8 mouse cellular contexts compared by ENCODE assay signal in the genomic region with DNA sequence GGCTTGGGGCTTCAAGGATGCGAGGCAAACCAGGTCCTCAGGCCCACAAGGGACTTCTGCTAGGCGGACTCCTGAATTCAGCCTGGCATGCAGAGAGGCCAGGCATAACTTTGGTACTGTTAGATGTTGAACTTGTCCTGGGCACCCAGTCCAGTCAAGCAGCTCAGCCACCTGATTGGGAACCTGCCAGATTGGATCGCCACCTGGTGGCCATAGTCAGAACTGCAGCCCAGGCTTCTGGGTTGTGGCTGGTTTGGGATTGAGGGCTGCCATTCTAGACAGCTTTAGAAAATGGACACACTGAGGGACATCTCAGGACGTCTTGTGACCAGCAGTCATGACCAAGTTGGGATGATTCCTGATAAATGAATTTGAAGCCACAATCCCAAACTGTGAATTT. TPM values are rescaled to one million over a fixed set of nuclear protein-coding genes. Genes with fewer than 3 reads are reported as not detected.
DNase-seq lines count a peak whose midpoint lies in the region; ATAC-seq and TF ChIP-seq lines count a peak whose summit lies in the region.

No protein-coding gene starts in this region.

- H3K9me3 ChIP-seq in hindbrain, embryonic 10.5 days, result 0 out of 2 replicates have a peak, but pooled peaks cover under 1% of the 10 kb centered on the region
- no peaks in the 10 kb centered on the region for H3K9me3 ChIP-seq in hindbrain, embryonic 13.5 days
- H3K9me3 ChIP-seq in limb, embryonic 14.5 days (ENCODE audit: control insufficient read depth, low read length), result no peaks in the 10 kb centered on the region

- 22% methylated on average over 4 of the region's 4 CpGs for WGBS in hindbrain, embryonic 10.5 days
- 26% methylated on average over 4 of the region's 4 CpGs for WGBS in hindbrain, embryonic 13.5 days
- WGBS in limb, embryonic 14.5 days, result 28% methylated on average over 4 of the region's 4 CpGs

- no peak overlapping the region for H3K4me3 ChIP-seq in hindbrain, embryonic 10.5 days
- H3K4me3 ChIP-seq in hindbrain, embryonic 13.5 days, result no peak overlapping the region
- H3K4me3 ChIP-seq in limb, embryonic 14.5 days (replicated peaks; ENCODE audit: low read length), result no peak overlapping the region

- H3K36me3 ChIP-seq in hindbrain, embryonic 10.5 days, result peaks cover 72% of the 10 kb centered on the region
- peaks cover 12% of the 10 kb centered on the region for H3K36me3 ChIP-seq in hindbrain, embryonic 13.5 days
- H3K36me3 ChIP-seq in limb, embryonic 14.5 days (ENCODE audit: control insufficient read depth, insufficient read depth, low read length), result peaks cover 58% of the 10 kb centered on the region

- TF ChIP-seq POLR2A in limb, embryonic 14.5 days (IDR thresholded peaks at IDR 0.05; ENCODE audit: borderline replicate concordance, extremely low read depth, insufficient read depth, insufficient read length), result no peak

- no peak overlapping the region for H3K27ac ChIP-seq in hindbrain, embryonic 10.5 days
- no peak overlapping the region for H3K27ac ChIP-seq in hindbrain, embryonic 13.5 days
- no peak overlapping the region for H3K27ac ChIP-seq in limb, embryonic 14.5 days (replicated peaks; ENCODE audit: low read depth, low read length)

- H3K9ac ChIP-seq in hindbrain, embryonic 13.5 days, result no peak overlapping the region
- no peak overlapping the region for H3K9ac ChIP-seq in limb, embryonic 14.5 days (ENCODE audit: low read depth, low read length, severe bottlenecking)

- DNase-seq in hindbrain, embryonic 10.5 days (ENCODE audit: low spot score), result peak; percentile 87
- DNase-seq in cerebellum, adult 11-12 months, result peak; percentile 84
- DNase-seq in gastrocnemius, adult 18-20 months (ENCODE audit: low spot score), result peak; percentile 86
- peak; percentile 78 for DNase-seq in limb, embryonic 14.5 days (ENCODE audit: low spot score)
- peak; percentile 88 for DNase-seq in naive thymus-derived CD4-positive, alpha-beta T cell, adult 2 months (ENCODE audit: low read depth)
- DNase-seq in spleen, postnatal 4 days (ENCODE audit: low spot score in 2 of 2), result peak; percentile 87 to 99

- peaks cover 22% of the 10 kb centered on the region for H3K4me1 ChIP-seq in hindbrain, embryonic 10.5 days (replicated peaks)
- H3K4me1 ChIP-seq in hindbrain, embryonic 13.5 days (replicated peaks), result peaks cover 27% of the 10 kb centered on the region
- peaks cover 21% of the 10 kb centered on the region for H3K4me1 ChIP-seq in limb, embryonic 14.5 days (ENCODE audit: control insufficient read depth, insufficient read depth, low read length)

- H3K4me2 ChIP-seq in hindbrain, embryonic 13.5 days, result no peak overlapping the region
- H3K4me2 ChIP-seq in limb, embryonic 14.5 days (replicated peaks; ENCODE audit: low read depth, low read length, severe bottlenecking), result no peak overlapping the region

- H3K27me3 ChIP-seq in hindbrain, embryonic 10.5 days (ENCODE audit: insufficient read depth, poor library complexity, severe bottlenecking), result peaks cover 5% of the 10 kb centered on the region; the same call in 1 of the 2 replicates
- H3K27me3 ChIP-seq in hindbrain, embryonic 13.5 days, result peaks cover 4% of the 10 kb centered on the region; the same call in 1 of the 2 replicates
- H3K27me3 ChIP-seq in limb, embryonic 14.5 days (ENCODE audit: control insufficient read depth, insufficient read depth, low read length), result no peaks in the 10 kb centered on the region

- ATAC-seq in hindbrain, embryonic 13.5 days (ENCODE audit: low FRiP score), result no peak
- peak; percentile 43 for ATAC-seq in inflammation-experienced regulatory T-cells, adult 6 months
- ATAC-seq in limb, embryonic 14.5 days (ENCODE audit: low FRiP score, low read depth), result 0 out of 2 replicates have a peak, but pooled peaks have one; percentile 1

RNA-seq across cellular contexts. Expression of a gene that starts 7.1 kb away (rescaled TPM):
- 7.3 and 13.5 TPM in 2 replicates for polyA plus RNA-seq in hindbrain, embryonic 10.5 days (2016; fragmentation: Nextera tagmentation; extraction: Ambion mirVana)
- polyA plus RNA-seq in hindbrain, embryonic 13.5 days (2015; fragmentation: Nextera tagmentation; extraction: Ambion mirVana), result 5.5 and 5.9 TPM in 2 replicates
- total RNA-seq in gastrocnemius, adult 18-20 months (2021), result under 1 TPM; 0.94 to 0.97 TPM
- polyA plus RNA-seq in inflammation-experienced regulatory T-cells, adult 6 months (2017; shearing (Covaris generic)), result under 1 TPM in 2 of 3 experiments, not detected in 1; 0.09 to 0.15 TPM
- polyA plus RNA-seq in limb, embryonic 14.5 days (2012; rRNA removed), result 39.7 and 40.7 TPM in 2 replicates
- polyA plus RNA-seq in limb, embryonic 14.5 days (2014; fragmentation: Nextera tagmentation; extraction: Ambion mirVana), result 25.5 and 27.2 TPM in 2 replicates

RNA-seq across cellular contexts. Expression of a gene that starts 16.8 kb away (rescaled TPM):
- 0.91 and 0.93 TPM in 2 replicates for polyA plus RNA-seq in hindbrain, embryonic 10.5 days (2016; fragmentation: Nextera tagmentation; extraction: Ambion mirVana)
- 3.7 and 4.4 TPM in 2 replicates for polyA plus RNA-seq in hindbrain, embryonic 13.5 days (2015; fragmentation: Nextera tagmentation; extraction: Ambion mirVana)
- not detected for total RNA-seq in gastrocnemius, adult 18-20 months (2021)
- polyA plus RNA-seq in inflammation-experienced regulatory T-cells, adult 6 months (2017; shearing (Covaris generic)), result 1 to 10 TPM; 3.7 to 5.7 (median 5.2) TPM
- polyA plus RNA-seq in limb, embryonic 14.5 days (2012; rRNA removed), result 0.29 and 0.34 TPM in 2 replicates
- 0.17 and 0.23 TPM in 2 replicates for polyA plus RNA-seq in limb, embryonic 14.5 days (2014; fragmentation: Nextera tagmentation; extraction: Ambion mirVana)

RNA-seq across cellular contexts. Expression of a gene that starts 28.1 kb away (rescaled TPM):
- polyA plus RNA-seq in hindbrain, embryonic 10.5 days (2016; fragmentation: Nextera tagmentation; extraction: Ambion mirVana), result 126 and 136 TPM in 2 replicates
- polyA plus RNA-seq in hindbrain, embryonic 13.5 days (2015; fragmentation: Nextera tagmentation; extraction: Ambion mirVana), result 109 and 115 TPM in 2 replicates
- total RNA-seq in gastrocnemius, adult 18-20 months (2021), result 10 to 100 TPM; 62.4 to 63.0 TPM
- 10 to 100 TPM; 55.1 to 67.1 (median 62.0) TPM for polyA plus RNA-seq in inflammation-experienced regulatory T-cells, adult 6 months (2017; shearing (Covaris generic))
- 193 and 237 TPM in 2 replicates for polyA plus RNA-seq in limb, embryonic 14.5 days (2012; rRNA removed)
- polyA plus RNA-seq in limb, embryonic 14.5 days (2014; fragmentation: Nextera tagmentation; extraction: Ambion mirVana), result 100 and 105 TPM in 2 replicates

RNA-seq across cellular contexts. Expression of a gene that starts 40.2 kb away (rescaled TPM):
- 5.8 and 12.7 TPM in 2 replicates for polyA plus RNA-seq in hindbrain, embryonic 10.5 days (2016; fragmentation: Nextera tagmentation; extraction: Ambion mirVana)
- 42.0 and 44.5 TPM in 2 replicates for polyA plus RNA-seq in hindbrain, embryonic 13.5 days (2015; fragmentation: Nextera tagmentation; extraction: Ambion mirVana)
- total RNA-seq in gastrocnemius, adult 18-20 months (2021), result not detected
- not detected for polyA plus RNA-seq in inflammation-experienced regulatory T-cells, adult 6 months (2017; shearing (Covaris generic))
- 0.33 and 0.49 TPM in 2 replicates for polyA plus RNA-seq in limb, embryonic 14.5 days (2012; rRNA removed)
- 0.43 and 0.58 TPM in 2 replicates for polyA plus RNA-seq in limb, embryonic 14.5 days (2014; fragmentation: Nextera tagmentation; extraction: Ambion mirVana)

RNA-seq across cellular contexts. Expression of a gene that starts 55.2 kb away (rescaled TPM):
- 4.0 and 12.2 TPM in 2 replicates for polyA plus RNA-seq in hindbrain, embryonic 10.5 days (2016; fragmentation: Nextera tagmentation; extraction: Ambion mirVana)
- polyA plus RNA-seq in hindbrain, embryonic 13.5 days (2015; fragmentation: Nextera tagmentation; extraction: Ambion mirVana), result 110 and 117 TPM in 2 replicates
- under 1 TPM; 0.50 to 0.64 TPM for total RNA-seq in gastrocnemius, adult 18-20 months (2021)
- not detected for polyA plus RNA-seq in inflammation-experienced regulatory T-cells, adult 6 months (2017; shearing (Covaris generic))
- polyA plus RNA-seq in limb, embryonic 14.5 days (2012; rRNA removed), result 12.8 and 13.9 TPM in 2 replicates
- 16.5 and 18.8 TPM in 2 replicates for polyA plus RNA-seq in limb, embryonic 14.5 days (2014; fragmentation: Nextera tagmentation; extraction: Ambion mirVana)
